9 mouse cellular contexts compared by ENCODE assay signal in genomic region chr5:137951218-137951617, GRCm38 (mm10). TPM values are rescaled to one million over a fixed set of nuclear protein-coding genes. Genes with fewer than 3 reads are reported as not detected.
DNase-seq lines count a peak whose midpoint lies in the region; ATAC-seq and TF ChIP-seq lines count a peak whose summit lies in the region.
"Had no signal": no experiment of that assay in that cellular context is flagged by ENCODE, and none has a peak within 500 bp of the region (broad histone marks: within the 10 kb centered on the region; RNA-seq: fewer than 3 reads in every experiment).

No protein-coding gene starts in this region.

- H3K4me3 ChIP-seq in E14TG2a.4 (replicated peaks; ENCODE audit: low read length), result no peak overlapping the region
- H3K4me3 ChIP-seq in kidney, postnatal 0 days (replicated peaks; ENCODE audit: low read depth, low read length), result no peak overlapping the region
- H3K4me3 ChIP-seq in stomach, postnatal 0 days (ENCODE audit: low read depth, low read length), result no peak overlapping the region
- no peak overlapping the region for H3K4me3 ChIP-seq in midbrain, embryonic 16.5 days (ENCODE audit: low read depth, low read length)
- no peak overlapping the region for H3K4me3 ChIP-seq in forebrain, embryonic 12.5 days (replicated peaks)
- H3K4me3 ChIP-seq: liver, embryonic 15.5 days had no signal

- no peak for TF ChIP-seq EP300 in stomach, postnatal 0 days (optimal IDR thresholded peaks at IDR 0.05)

- WGBS in kidney, postnatal 0 days, result 25% methylated on average over 6 of the region's 6 CpGs
- WGBS in stomach, postnatal 0 days, result 32% methylated on average over 6 of the region's 6 CpGs
- WGBS in midbrain, embryonic 16.5 days, result 41% methylated on average over 6 of the region's 6 CpGs
- 41% methylated on average over 6 of the region's 6 CpGs for WGBS in forebrain, embryonic 12.5 days

- no peaks in the 10 kb centered on the region for H3K36me3 ChIP-seq in E14TG2a.4 (ENCODE audit: insufficient read depth, low read length)
- no peaks in the 10 kb centered on the region for H3K36me3 ChIP-seq in kidney, postnatal 0 days (ENCODE audit: insufficient read depth, low read length)
- H3K36me3 ChIP-seq in stomach, postnatal 0 days (ENCODE audit: control insufficient read depth, insufficient read depth, low read length), result no peaks in the 10 kb centered on the region
- H3K36me3 ChIP-seq in midbrain, embryonic 16.5 days (ENCODE audit: control insufficient read depth, insufficient read depth, low read length), result no peaks in the 10 kb centered on the region
- no peaks in the 10 kb centered on the region for H3K36me3 ChIP-seq in forebrain, embryonic 12.5 days (replicated peaks)
- H3K36me3 ChIP-seq: liver, embryonic 15.5 days had no signal

- no peak overlapping the region for H3K27ac ChIP-seq in kidney, postnatal 0 days
- H3K27ac ChIP-seq in stomach, postnatal 0 days (replicated peaks), result no peak overlapping the region
- no peak overlapping the region for H3K27ac ChIP-seq in midbrain, embryonic 16.5 days (ENCODE audit: low read length)
- no peak overlapping the region for H3K27ac ChIP-seq in forebrain, embryonic 12.5 days
- H3K27ac ChIP-seq: liver, embryonic 15.5 days had no signal

- no peaks in the 10 kb centered on the region for H3K4me1 ChIP-seq in E14TG2a.4 (replicated peaks; ENCODE audit: low read depth, low read length)
- H3K4me1 ChIP-seq in kidney, postnatal 0 days (replicated peaks; ENCODE audit: insufficient read depth, low read length), result no peaks in the 10 kb centered on the region
- no peaks in the 10 kb centered on the region for H3K4me1 ChIP-seq in stomach, postnatal 0 days (replicated peaks; ENCODE audit: control insufficient read depth, insufficient read depth)
- no peaks in the 10 kb centered on the region for H3K4me1 ChIP-seq in midbrain, embryonic 16.5 days (ENCODE audit: control insufficient read depth, insufficient read depth, low read length)
- no peaks in the 10 kb centered on the region for H3K4me1 ChIP-seq in forebrain, embryonic 12.5 days
- H3K4me1 ChIP-seq: liver, embryonic 15.5 days had no signal

- TF ChIP-seq CTCF in E14TG2a.4 (conservative IDR thresholded peaks at IDR 0.05; ENCODE audit: low read length), result peak; percentile 8; the same call in 1 of the 2 replicates
- TF ChIP-seq CTCF in kidney, postnatal 0 days (IDR thresholded peaks at IDR 0.05; ENCODE audit: low read depth), result peak; percentile 59
- peak; percentile 72 for TF ChIP-seq CTCF in stomach, postnatal 0 days (IDR thresholded peaks at IDR 0.05; ENCODE audit: low read depth)

- DNase-seq in layer of hippocampus, adult 11-12 months (ENCODE audit: low spot score), result peak; percentile 24
- no peak for DNase-seq in layer of hippocampus, adult 9-10 months (ENCODE audit: low spot score)
- peak; percentile 30 for DNase-seq in R1 (ENCODE audit: low read depth, low spot score)
- peak; percentile 38 for DNase-seq in kidney, postnatal 0 days (ENCODE audit: low spot score)
- DNase-seq in stomach, postnatal 0 days (ENCODE audit: low spot score), result peak; percentile 47

- no peaks in the 10 kb centered on the region for H3K9me3 ChIP-seq in E14TG2a.4 (ENCODE audit: low read length)
- H3K9me3 ChIP-seq in kidney, postnatal 0 days (replicated peaks; ENCODE audit: low read length), result no peaks in the 10 kb centered on the region
- H3K9me3 ChIP-seq in stomach, postnatal 0 days (ENCODE audit: control insufficient read depth, low read length), result no peaks in the 10 kb centered on the region
- H3K9me3 ChIP-seq in midbrain, embryonic 16.5 days (replicated peaks; ENCODE audit: control insufficient read depth, low read length, poor library complexity, severe bottlenecking), result no peaks in the 10 kb centered on the region
- no peaks in the 10 kb centered on the region for H3K9me3 ChIP-seq in forebrain, embryonic 12.5 days
- H3K9me3 ChIP-seq: liver, embryonic 15.5 days had no signal

- H3K4me2 ChIP-seq in kidney, postnatal 0 days (ENCODE audit: low read length), result no peak overlapping the region
- H3K4me2 ChIP-seq in stomach, postnatal 0 days (replicated peaks; ENCODE audit: low read depth), result no peak overlapping the region
- no peak overlapping the region for H3K4me2 ChIP-seq in midbrain, embryonic 16.5 days (ENCODE audit: low read length)
- H3K4me2 ChIP-seq in forebrain, embryonic 12.5 days, result no peak overlapping the region
- H3K4me2 ChIP-seq: liver, embryonic 15.5 days had no signal

- H3K27me3 ChIP-seq in E14TG2a.4 (ENCODE audit: insufficient read depth, low read length), result no peaks in the 10 kb centered on the region
- H3K27me3 ChIP-seq in kidney, postnatal 0 days (ENCODE audit: insufficient read depth, low read length), result no peaks in the 10 kb centered on the region
- no peaks in the 10 kb centered on the region for H3K27me3 ChIP-seq in stomach, postnatal 0 days (ENCODE audit: control insufficient read depth, insufficient read depth, low read length)
- no peaks in the 10 kb centered on the region for H3K27me3 ChIP-seq in midbrain, embryonic 16.5 days (ENCODE audit: control insufficient read depth, insufficient read depth, low read depth, low read length)
- H3K27me3 ChIP-seq in forebrain, embryonic 12.5 days, result no peaks in the 10 kb centered on the region
- H3K27me3 ChIP-seq: liver, embryonic 15.5 days had no signal

- ATAC-seq in kidney, postnatal 0 days (replicated peaks; ENCODE audit: low FRiP score, low read depth), result no peak
- 0 out of 2 replicates have a peak, but pooled peaks have one; percentile 47 for ATAC-seq in stomach, postnatal 0 days (ENCODE audit: low FRiP score, low TSS enrichment)
- ATAC-seq in midbrain, embryonic 16.5 days, result no peak
- ATAC-seq in forebrain, embryonic 12.5 days (ENCODE audit: low FRiP score), result no peak

- no peak overlapping the region for H3K9ac ChIP-seq in kidney, postnatal 0 days (ENCODE audit: low read depth, low read length)
- no peak overlapping the region for H3K9ac ChIP-seq in stomach, postnatal 0 days (ENCODE audit: low read length)
- no peak overlapping the region for H3K9ac ChIP-seq in midbrain, embryonic 16.5 days (ENCODE audit: low read depth, low read length)
- no peak overlapping the region for H3K9ac ChIP-seq in forebrain, embryonic 12.5 days
- H3K9ac ChIP-seq: liver, embryonic 15.5 days had no signal

RNA-seq across cellular contexts. Expression of gene Gjc3, which starts 11.7 kb away (rescaled TPM):
- 0.03 and 0.09 TPM in 2 replicates for polyA plus RNA-seq in kidney, postnatal 0 days (2015; fragmentation: Nextera tagmentation; extraction: Ambion mirVana)
- 0.92 TPM in 2 replicates for polyA plus RNA-seq in stomach, postnatal 0 days (2015; fragmentation: Nextera tagmentation; extraction: Ambion mirVana)
- 0.31 and 0.44 TPM in 2 replicates for polyA plus RNA-seq in midbrain, embryonic 16.5 days (2015; fragmentation: Nextera tagmentation; extraction: Ambion mirVana)
- not detected in 2 replicates for polyA plus RNA-seq in forebrain, embryonic 12.5 days (2016; fragmentation: Nextera tagmentation; extraction: Ambion mirVana)
- polyA plus RNA-seq: liver, embryonic 15.5 days had no signal

RNA-seq across cellular contexts. Expression of gene Cyp3a13, which starts 29.8 kb away (rescaled TPM):
- 0.13 and 0.20 TPM in 2 replicates for polyA plus RNA-seq in kidney, postnatal 0 days (2015; fragmentation: Nextera tagmentation; extraction: Ambion mirVana)
- 34.5 and 34.8 TPM in 2 replicates for polyA plus RNA-seq in stomach, postnatal 0 days (2015; fragmentation: Nextera tagmentation; extraction: Ambion mirVana)
- polyA plus RNA-seq in midbrain, embryonic 16.5 days (2015; fragmentation: Nextera tagmentation; extraction: Ambion mirVana), result not detected in 2 replicates
- not detected in 2 replicates for polyA plus RNA-seq in forebrain, embryonic 12.5 days (2016; fragmentation: Nextera tagmentation; extraction: Ambion mirVana)

RNA-seq across cellular contexts. Expression of gene Azgp1, which starts 30.1 kb away (rescaled TPM):
- 0.09 and 0.22 TPM in 2 replicates for polyA plus RNA-seq in kidney, postnatal 0 days (2015; fragmentation: Nextera tagmentation; extraction: Ambion mirVana)
- polyA plus RNA-seq in stomach, postnatal 0 days (2015; fragmentation: Nextera tagmentation; extraction: Ambion mirVana), result 1.1 and 1.5 TPM in 2 replicates
- not detected in 2 replicates for polyA plus RNA-seq in midbrain, embryonic 16.5 days (2015; fragmentation: Nextera tagmentation; extraction: Ambion mirVana)
- polyA plus RNA-seq in forebrain, embryonic 12.5 days (2016; fragmentation: Nextera tagmentation; extraction: Ambion mirVana), result not detected in 2 replicates

Comparison
In these comparisons a context has a peak if more than half of its experiments do, and no peak if none do; other contexts are left out.
1. CTCF ChIP-seq: peak in every context shown above with its lines; median percentile 72 in stomach, postnatal 0 days; 59 in kidney, postnatal 0 days; 8 in E14TG2a.4.
2. RNA of gene Cyp3a13, which starts 29.8 kb away (polyA plus RNA-seq): 34.5 to 34.8 TPM in stomach, postnatal 0 days; 0.13 to 0.20 TPM in kidney, postnatal 0 days, not detected in midbrain, embryonic 16.5 days and not detected in forebrain, embryonic 12.5 days; every median in the first group is over 10 times any median in the second.